Mouse (Mus musculus) right cerebral cortex, postnatal 14 days (tissue): ENCODE results near the gene Gm10306.

Source experiments
- DNase-seq: peaks from one replicate; pipeline ENCODE4 v3.0.0; 2022

Gene Gm10306

GRCm38 (mm10) chr4:94556265-94557054 lies at the start of gene Gm10306, which contains the start of gene Caap1:
Gene Gm10306, plus strand, starts transcription at chr4:94556546.
Gene Caap1, minus strand, starts transcription at chr4:94556796.
- DNase-seq: peak; percentile 97

GRCm38 (mm10) chr4:94515366-94515765 lies 41.0 kb upstream of the Gm10306 start:
- DNase-seq: no peak

GRCm38 (mm10) chr4:94517631-94518030 lies 38.7 kb upstream of the Gm10306 start:
- DNase-seq: peak; percentile 67

- no peak for DNase-seq
Measured at GRCm38 (mm10) chr4:94523321-94523720, 33.0 kb upstream of the Gm10306 start.

GRCm38 (mm10) chr4:94529448-94529847 lies 26.9 kb upstream of the Gm10306 start:
- no peak for DNase-seq

- no peak for DNase-seq
Measured at GRCm38 (mm10) chr4:94533205-94533604, 23.1 kb upstream of the Gm10306 start.

GRCm38 (mm10) chr4:94543041-94543440 lies 13.3 kb upstream of the Gm10306 start:
- DNase-seq: no peak

- DNase-seq: no peak
Measured at GRCm38 (mm10) chr4:94544321-94544720, 12.0 kb upstream of the Gm10306 start.

- no peak for DNase-seq
Measured at GRCm38 (mm10) chr4:94554955-94555494, 1.3 kb upstream of the Gm10306 start.

GRCm38 (mm10) chr4:94557145-94557544 lies 799 bp downstream of the Gm10306 start:
- DNase-seq: no peak

- DNase-seq: no peak
Measured at GRCm38 (mm10) chr4:94559266-94559665, 2.9 kb downstream of the Gm10306 start.

GRCm38 (mm10) chr4:94560316-94560715 lies 4.0 kb downstream of the Gm10306 start:
- no peak for DNase-seq

GRCm38 (mm10) chr4:94561954-94562648 lies 5.8 kb downstream of the Gm10306 start:
- DNase-seq: no peak

- no peak for DNase-seq
Measured at GRCm38 (mm10) chr4:94564297-94564696, 8.0 kb downstream of the Gm10306 start.

- no peak for DNase-seq
Measured at GRCm38 (mm10) chr4:94572677-94573076, 16.3 kb downstream of the Gm10306 start.

- no peak for DNase-seq
Measured at GRCm38 (mm10) chr4:94591765-94592381, 35.5 kb downstream of the Gm10306 start.

GRCm38 (mm10) chr4:94592709-94593108 lies 36.4 kb downstream of the Gm10306 start:
- DNase-seq: no peak

- DNase-seq: no peak
Measured at GRCm38 (mm10) chr4:94601395-94601794, 45.0 kb downstream of the Gm10306 start.

- no peak for DNase-seq
Measured at GRCm38 (mm10) chr4:94602496-94603030, 46.2 kb downstream of the Gm10306 start.

GRCm38 (mm10) chr4:94603031-94603629 lies 46.8 kb downstream of the Gm10306 start, which contains the start of gene Plaa:
Gene Plaa, minus strand, starts transcription at chr4:94603244.
- DNase-seq: peak; percentile 92

GRCm38 (mm10) chr4:94604452-94605019 lies 48.2 kb downstream of the Gm10306 start:
- no peak for DNase-seq

GRCm38 (mm10) chr4:94605591-94605990 lies 49.2 kb downstream of the Gm10306 start:
- DNase-seq: no peak
